Mouse (Mus musculus): Measurements from ENCODE around the gene Rnf6. TPM values are rescaled to one million over a fixed set of nuclear protein-coding genes. Genes with fewer than 3 reads are reported as not detected.

Rnf6 gene
- polyA plus RNA-seq, 1 experiment from 2014 or later: 22.2 TPM

- no peaks in the 10 kb centered on the region for H3K4me1 ChIP-seq (replicated peaks; ENCODE audit: control insufficient read depth, insufficient read depth, low read length)
- no peaks in the 10 kb centered on the region for H3K9me3 ChIP-seq (ENCODE audit: control insufficient read depth, low read length)
- H3K27ac ChIP-seq: no peak overlapping the region
- H3K36me3 ChIP-seq (replicated peaks; ENCODE audit: control insufficient read depth, insufficient read depth): no peaks in the 10 kb centered on the region
- no peak overlapping the region for H3K4me3 ChIP-seq (replicated peaks; ENCODE audit: low read length)
- no peak overlapping the region for H3K4me2 ChIP-seq (replicated peaks)
- ATAC-seq (ENCODE audit: low FRiP score): no peak
- no peak overlapping the region for H3K9ac ChIP-seq
- WGBS: 81% methylated on average over 10 of the region's 10 CpGs
- DNase-seq (ENCODE audit: low spot score): no peak
- H3K27me3 ChIP-seq (ENCODE audit: control insufficient read depth, insufficient read depth, low read length): no peaks in the 10 kb centered on the region
Measured at GRCm38 (mm10) chr5:146248746-146249145, 27.4 kb upstream of the Rnf6 start.

GRCm38 (mm10) chr5:146247709-146248108 lies 26.4 kb upstream of the Rnf6 start:
- H3K27ac ChIP-seq: no peak overlapping the region
- DNase-seq (ENCODE audit: low spot score) (no peak), ATAC-seq (ENCODE audit: low FRiP score) (no peak)
- WGBS: 78% methylated on average over 5 of the region's 5 CpGs
- H3K9me3 ChIP-seq (ENCODE audit: control insufficient read depth, low read length): no peaks in the 10 kb centered on the region
- no peaks in the 10 kb centered on the region for H3K27me3 ChIP-seq (ENCODE audit: control insufficient read depth, insufficient read depth, low read length)
- H3K36me3 ChIP-seq (replicated peaks; ENCODE audit: control insufficient read depth, insufficient read depth): no peaks in the 10 kb centered on the region
- no peak overlapping the region for H3K4me3 ChIP-seq (replicated peaks; ENCODE audit: low read length)
- H3K4me1 ChIP-seq (replicated peaks; ENCODE audit: control insufficient read depth, insufficient read depth, low read length): no peaks in the 10 kb centered on the region
- H3K4me2 ChIP-seq (replicated peaks): no peak overlapping the region
- no peak overlapping the region for H3K9ac ChIP-seq

- H3K9me3 ChIP-seq (ENCODE audit: control insufficient read depth, low read length): no peaks in the 10 kb centered on the region
- no peaks in the 10 kb centered on the region for H3K4me1 ChIP-seq (replicated peaks; ENCODE audit: control insufficient read depth, insufficient read depth, low read length)
- 93% methylated on average over 1 of the region's 1 CpGs for WGBS
- no peak overlapping the region for H3K9ac ChIP-seq
- no peak overlapping the region for H3K4me2 ChIP-seq (replicated peaks)
- DNase-seq (ENCODE audit: low spot score) (no peak), ATAC-seq (ENCODE audit: low FRiP score) (no peak)
- no peaks in the 10 kb centered on the region for H3K27me3 ChIP-seq (ENCODE audit: control insufficient read depth, insufficient read depth, low read length)
- H3K36me3 ChIP-seq (replicated peaks; ENCODE audit: control insufficient read depth, insufficient read depth): no peaks in the 10 kb centered on the region
- H3K27ac ChIP-seq: no peak overlapping the region
- H3K4me3 ChIP-seq (replicated peaks; ENCODE audit: low read length): no peak overlapping the region
Measured at GRCm38 (mm10) chr5:146246386-146246785, 25.0 kb upstream of the Rnf6 start.

GRCm38 (mm10) chr5:146245646-146246370 lies 24.5 kb upstream of the Rnf6 start:
- Histone ChIP-seq H3K9ac (no peak overlapping the region), H3K9me3 (ENCODE audit: control insufficient read depth, low read length) (no peaks in the 10 kb centered on the region), H3K4me2 (replicated peaks) (no peak overlapping the region), H3K4me3 (replicated peaks; ENCODE audit: low read length) (no peak overlapping the region), H3K4me1 (replicated peaks; ENCODE audit: control insufficient read depth, insufficient read depth, low read length) (no peaks in the 10 kb centered on the region), H3K36me3 (replicated peaks; ENCODE audit: control insufficient read depth, insufficient read depth) (no peaks in the 10 kb centered on the region), H3K27ac (no peak overlapping the region), H3K27me3 (ENCODE audit: control insufficient read depth, insufficient read depth, low read length) (no peaks in the 10 kb centered on the region)
- ATAC-seq (ENCODE audit: low FRiP score) (no peak), DNase-seq (ENCODE audit: low spot score) (no peak)
- WGBS: 94% methylated on average over 7 of the region's 7 CpGs

- DNase-seq (ENCODE audit: low spot score) (no peak), ATAC-seq (ENCODE audit: low FRiP score) (no peak)
- no peak overlapping the region for H3K4me2 ChIP-seq (replicated peaks)
- H3K27me3 ChIP-seq (ENCODE audit: control insufficient read depth, insufficient read depth, low read length): no peaks in the 10 kb centered on the region
- no peak overlapping the region for H3K27ac ChIP-seq
- H3K36me3 ChIP-seq (replicated peaks; ENCODE audit: control insufficient read depth, insufficient read depth): no peaks in the 10 kb centered on the region
- no peaks in the 10 kb centered on the region for H3K9me3 ChIP-seq (ENCODE audit: control insufficient read depth, low read length)
- H3K4me3 ChIP-seq (replicated peaks; ENCODE audit: low read length): no peak overlapping the region
- H3K9ac ChIP-seq: no peak overlapping the region
- H3K4me1 ChIP-seq (replicated peaks; ENCODE audit: control insufficient read depth, insufficient read depth, low read length): no peaks in the 10 kb centered on the region
- 97% methylated on average over 4 of the region's 4 CpGs for WGBS
Measured at GRCm38 (mm10) chr5:146245193-146245592, 23.8 kb upstream of the Rnf6 start.

- no peak for ATAC-seq (ENCODE audit: low FRiP score)
- Histone ChIP-seq H3K9ac (no peak overlapping the region), H3K9me3 (ENCODE audit: control insufficient read depth, low read length) (no peaks in the 10 kb centered on the region), H3K4me2 (replicated peaks) (no peak overlapping the region), H3K4me3 (replicated peaks; ENCODE audit: low read length) (no peak overlapping the region), H3K36me3 (replicated peaks; ENCODE audit: control insufficient read depth, insufficient read depth) (no peaks in the 10 kb centered on the region), H3K27me3 (ENCODE audit: control insufficient read depth, insufficient read depth, low read length) (no peaks in the 10 kb centered on the region), H3K27ac (no peak overlapping the region), H3K4me1 (replicated peaks; ENCODE audit: control insufficient read depth, insufficient read depth, low read length) (0 out of 2 replicates have a peak, but pooled peaks cover 2% of the 10 kb centered on the region)
- DNase-seq (ENCODE audit: low spot score): no peak
- 92% methylated on average over 3 of the region's 3 CpGs for WGBS
Measured at GRCm38 (mm10) chr5:146241202-146241601, 19.8 kb upstream of the Rnf6 start.

GRCm38 (mm10) chr5:146240771-146241170 lies 19.4 kb upstream of the Rnf6 start:
- Histone ChIP-seq H3K9ac (no peak overlapping the region), H3K9me3 (ENCODE audit: control insufficient read depth, low read length) (no peaks in the 10 kb centered on the region), H3K36me3 (replicated peaks; ENCODE audit: control insufficient read depth, insufficient read depth) (no peaks in the 10 kb centered on the region), H3K4me1 (replicated peaks; ENCODE audit: control insufficient read depth, insufficient read depth, low read length) (peaks cover 2% of the 10 kb centered on the region; the same call in 1 of the 2 replicates), H3K27ac (no peak overlapping the region), H3K4me2 (replicated peaks) (no peak overlapping the region), H3K27me3 (ENCODE audit: control insufficient read depth, insufficient read depth, low read length) (no peaks in the 10 kb centered on the region), H3K4me3 (replicated peaks; ENCODE audit: low read length) (no peak overlapping the region)
- 96% methylated on average over 2 of the region's 2 CpGs for WGBS
- ATAC-seq (ENCODE audit: low FRiP score) (no peak), DNase-seq (ENCODE audit: low spot score) (no peak)

- no peak overlapping the region for H3K4me3 ChIP-seq (replicated peaks; ENCODE audit: low read length)
- WGBS: 92% methylated on average over 10 of the region's 10 CpGs
- no peak overlapping the region for H3K9ac ChIP-seq
- H3K9me3 ChIP-seq (ENCODE audit: control insufficient read depth, low read length): no peaks in the 10 kb centered on the region
- H3K36me3 ChIP-seq (replicated peaks; ENCODE audit: control insufficient read depth, insufficient read depth): no peaks in the 10 kb centered on the region
- DNase-seq (ENCODE audit: low spot score) (no peak), ATAC-seq (ENCODE audit: low FRiP score) (no peak)
- no peak overlapping the region for H3K27ac ChIP-seq
- peaks cover 10% of the 10 kb centered on the region; the same call in 1 of the 2 replicates for H3K4me1 ChIP-seq (replicated peaks; ENCODE audit: control insufficient read depth, insufficient read depth, low read length)
- H3K27me3 ChIP-seq (ENCODE audit: control insufficient read depth, insufficient read depth, low read length): no peaks in the 10 kb centered on the region
- H3K4me2 ChIP-seq (replicated peaks): no peak overlapping the region
Measured at GRCm38 (mm10) chr5:146238274-146238673, 16.9 kb upstream of the Rnf6 start.

GRCm38 (mm10) chr5:146234336-146234735 lies 13.0 kb upstream of the Rnf6 start:
- H3K36me3 ChIP-seq (replicated peaks; ENCODE audit: control insufficient read depth, insufficient read depth): no peaks in the 10 kb centered on the region
- H3K4me1 ChIP-seq (replicated peaks; ENCODE audit: control insufficient read depth, insufficient read depth, low read length): peaks cover 20% of the 10 kb centered on the region
- H3K4me2 ChIP-seq (replicated peaks): no peak overlapping the region; the same call in 1 of the 2 replicates
- no peak for DNase-seq (ENCODE audit: low spot score)
- ATAC-seq (ENCODE audit: low FRiP score): no peak
- H3K27ac ChIP-seq: no peak overlapping the region
- WGBS: 100% methylated on average over 1 of the region's 1 CpGs
- H3K9me3 ChIP-seq (ENCODE audit: control insufficient read depth, low read length): no peaks in the 10 kb centered on the region
- H3K27me3 ChIP-seq (ENCODE audit: control insufficient read depth, insufficient read depth, low read length): no peaks in the 10 kb centered on the region
- H3K9ac ChIP-seq: no peak overlapping the region
- H3K4me3 ChIP-seq (replicated peaks; ENCODE audit: low read length): no peak overlapping the region

GRCm38 (mm10) chr5:146232816-146233215 lies 11.5 kb upstream of the Rnf6 start:
- no peaks in the 10 kb centered on the region for H3K27me3 ChIP-seq (ENCODE audit: control insufficient read depth, insufficient read depth, low read length)
- 69% methylated on average over 11 of the region's 11 CpGs for WGBS

More at GRCm38 (mm10) chr5:146232816-146233215, 11.5 kb upstream of the Rnf6 start:
- H3K36me3 ChIP-seq (replicated peaks; ENCODE audit: control insufficient read depth, insufficient read depth): no peaks in the 10 kb centered on the region
- H3K27ac ChIP-seq: no peak overlapping the region
- DNase-seq (ENCODE audit: low spot score): no peak
- H3K9me3 ChIP-seq (ENCODE audit: control insufficient read depth, low read length): no peaks in the 10 kb centered on the region
- peak overlapping the region; percentile 77 for H3K4me2 ChIP-seq (replicated peaks)
- peak overlapping the region; percentile 85 for H3K9ac ChIP-seq
- ATAC-seq (ENCODE audit: low FRiP score): no peak
- H3K4me3 ChIP-seq (replicated peaks; ENCODE audit: low read length): peak overlapping the region; percentile 78
- H3K4me1 ChIP-seq (replicated peaks; ENCODE audit: control insufficient read depth, insufficient read depth, low read length): peaks cover 20% of the 10 kb centered on the region

Data from hindbrain, embryonic 14.5 days (tissue).